Mouse (Mus musculus): ENCODE results near the gene Hivep3.

The Hivep3 gene

DNA sequence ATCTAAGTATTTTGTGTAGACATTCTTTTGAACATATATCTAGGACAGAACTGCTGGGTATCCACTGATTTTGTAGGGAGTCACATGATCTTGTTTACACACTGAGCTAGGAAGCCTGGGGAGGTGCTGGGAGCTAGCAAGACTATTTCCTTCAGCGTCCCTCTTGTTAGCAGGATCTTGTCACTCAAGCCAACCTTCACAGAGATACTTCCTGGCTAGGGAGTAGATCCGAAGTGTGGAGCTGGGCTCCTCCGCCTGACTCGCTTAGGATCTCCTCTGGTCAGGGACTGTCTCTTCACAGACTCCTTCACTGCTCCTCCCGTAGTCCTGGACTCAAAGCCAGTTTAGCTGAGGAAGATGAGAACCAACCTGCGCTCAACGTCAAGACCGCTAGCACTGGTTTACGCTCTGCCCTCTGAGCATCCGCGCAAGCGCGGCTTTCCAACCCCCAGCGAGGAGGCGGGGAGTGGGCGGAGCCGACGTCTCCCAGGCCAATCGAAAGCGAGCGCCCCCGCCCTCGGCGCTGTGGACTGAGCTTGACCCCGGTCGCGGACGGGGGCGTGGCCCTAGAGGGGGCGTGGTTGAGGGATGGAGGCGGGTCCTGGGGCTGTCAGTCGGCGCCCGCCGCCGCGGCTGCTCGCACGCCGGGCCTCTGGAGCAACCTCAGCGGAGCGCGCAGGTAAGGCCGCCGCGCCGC, at the start of gene Hivep3:
Gene Hivep3 (plus strand): TSS at position 601 of the 697 bp plus-strand sequence.
- DNase-seq = peak; percentile 100

DNA sequence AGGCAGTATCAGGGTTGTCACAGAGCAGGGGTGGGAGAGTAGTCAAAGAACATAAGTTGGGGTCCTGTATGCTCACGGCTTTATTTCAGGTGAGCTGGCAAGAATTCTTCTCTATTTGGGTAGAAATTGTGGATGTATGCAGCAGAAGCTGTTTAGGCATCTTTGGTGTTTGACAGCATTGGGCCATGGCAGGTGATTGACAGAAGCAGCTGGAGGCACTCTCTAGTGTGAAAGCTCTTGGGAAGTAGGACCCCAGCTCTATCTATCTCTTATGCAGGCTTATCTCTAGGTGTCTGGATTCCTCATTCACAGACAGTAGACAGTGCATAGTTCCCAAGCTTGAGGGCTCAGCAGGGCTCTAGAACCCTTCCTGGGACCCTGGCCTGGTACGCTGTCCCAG, 47.8 kb upstream of the Hivep3 start:
- DNase-seq = no peak

DNA sequence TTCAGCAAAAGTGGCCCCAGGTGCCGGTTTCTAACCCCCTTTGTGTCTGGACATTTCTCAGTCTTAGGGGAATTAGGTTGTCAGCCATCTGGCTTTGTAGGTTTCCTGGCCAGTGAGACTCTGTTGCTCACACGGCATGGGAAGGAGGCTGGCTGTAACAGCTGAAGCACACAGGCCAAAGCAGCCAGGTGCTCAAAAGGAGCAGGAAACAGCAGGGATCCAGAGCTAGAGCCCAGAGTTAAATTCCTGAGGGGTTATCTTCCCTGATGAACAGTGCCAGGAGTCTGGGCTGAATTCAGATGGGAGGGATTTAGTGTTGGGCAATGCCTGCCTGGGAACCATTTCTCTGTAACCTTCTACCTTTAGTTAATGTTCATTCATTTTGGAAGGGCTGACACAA, 35.2 kb upstream of the Hivep3 start:
- DNase-seq = peak; percentile 11

DNA sequence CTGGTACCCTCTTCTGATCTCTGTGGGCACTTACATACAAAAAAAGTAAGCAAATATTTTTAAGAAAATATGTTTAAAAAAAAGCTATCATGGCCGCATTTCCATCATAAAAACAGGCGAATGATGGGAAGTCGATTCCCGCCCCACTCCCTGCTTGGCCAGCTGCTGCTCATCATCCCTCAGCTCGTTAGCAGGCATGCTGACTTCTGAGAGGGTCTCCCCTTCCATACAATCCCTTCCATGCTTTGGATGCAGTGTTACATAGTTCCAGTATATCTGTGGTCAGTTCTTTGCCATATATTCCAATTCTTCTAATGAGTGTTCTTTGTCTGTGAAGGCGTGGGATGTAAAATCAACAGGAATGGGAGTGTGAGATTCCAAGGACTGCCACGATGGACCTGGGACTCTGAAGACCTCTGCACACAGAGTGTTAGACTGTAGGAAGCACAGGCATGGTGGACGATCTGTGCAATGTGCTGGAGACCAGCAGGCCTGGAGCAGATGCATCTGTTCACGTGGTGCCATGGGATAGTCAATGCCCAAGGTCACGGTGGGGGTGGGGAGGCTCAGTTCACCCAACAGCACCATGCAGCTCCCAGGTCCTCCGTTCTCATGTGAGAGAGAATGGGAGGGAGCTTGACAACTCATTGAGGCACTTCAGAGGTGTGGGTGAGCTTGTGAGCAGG, 32.2 kb upstream of the Hivep3 start:
- DNase-seq = no peak

DNA sequence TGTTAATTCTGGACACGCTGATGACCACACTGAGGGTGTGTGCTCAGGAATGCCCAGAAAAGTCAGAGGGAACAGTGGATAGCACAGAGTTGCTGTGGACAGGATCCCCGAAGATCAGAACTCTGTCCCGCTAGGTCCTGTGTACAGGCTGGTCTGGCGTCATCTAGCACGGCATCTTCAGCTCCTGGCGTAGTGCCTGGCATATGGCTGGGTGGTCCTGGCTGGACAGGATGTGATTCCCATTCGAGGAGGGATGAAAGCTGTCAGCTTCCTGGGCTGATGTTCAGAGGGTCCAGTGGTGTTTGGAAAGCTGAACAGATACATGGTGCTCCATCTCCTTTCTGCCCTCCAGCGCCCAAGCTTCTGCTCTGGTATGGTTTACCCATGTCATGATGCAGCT, 29.6 kb upstream of the Hivep3 start:
- no peak for DNase-seq

DNA sequence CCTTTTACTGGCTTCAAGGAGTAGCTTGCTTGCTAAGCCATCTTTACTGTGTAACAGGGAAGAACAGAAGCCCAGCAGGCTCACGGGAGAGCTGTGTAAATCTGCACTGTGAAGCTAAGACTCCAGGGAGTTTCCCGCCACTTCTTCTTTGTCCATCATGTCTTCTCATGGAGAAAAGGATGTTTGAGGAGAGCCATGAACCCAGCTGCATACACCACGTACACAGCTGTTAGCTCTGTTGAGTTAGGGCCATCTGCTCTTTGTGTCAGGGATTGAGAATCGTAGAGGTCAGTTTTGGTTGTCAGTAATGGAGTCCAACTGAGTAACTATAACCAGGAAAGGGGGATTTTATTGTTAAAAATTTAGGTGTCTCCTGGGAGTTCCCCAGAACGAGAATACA, 26.3 kb upstream of the Hivep3 start:
- no peak for DNase-seq

DNA sequence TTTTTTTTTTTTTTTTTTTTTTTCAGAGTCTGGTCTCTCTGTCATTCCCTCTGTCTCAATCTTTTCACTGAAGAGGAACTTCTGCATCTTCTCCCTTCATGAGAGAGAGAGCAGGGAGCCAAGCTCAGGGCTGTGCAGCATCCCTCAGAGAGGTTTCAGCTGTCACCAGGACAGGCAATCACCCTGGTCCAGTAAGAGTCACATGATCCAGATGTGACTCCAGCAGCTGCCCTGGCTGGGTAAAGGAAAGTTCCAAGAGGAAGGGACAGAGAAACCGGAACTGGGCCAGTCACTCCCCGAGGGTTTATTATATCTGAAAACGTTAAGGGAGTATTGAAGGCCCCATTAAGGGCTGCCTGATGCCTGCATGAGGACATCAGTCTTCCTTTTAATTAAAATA, 25.8 kb upstream of the Hivep3 start:
- no peak for DNase-seq

DNA sequence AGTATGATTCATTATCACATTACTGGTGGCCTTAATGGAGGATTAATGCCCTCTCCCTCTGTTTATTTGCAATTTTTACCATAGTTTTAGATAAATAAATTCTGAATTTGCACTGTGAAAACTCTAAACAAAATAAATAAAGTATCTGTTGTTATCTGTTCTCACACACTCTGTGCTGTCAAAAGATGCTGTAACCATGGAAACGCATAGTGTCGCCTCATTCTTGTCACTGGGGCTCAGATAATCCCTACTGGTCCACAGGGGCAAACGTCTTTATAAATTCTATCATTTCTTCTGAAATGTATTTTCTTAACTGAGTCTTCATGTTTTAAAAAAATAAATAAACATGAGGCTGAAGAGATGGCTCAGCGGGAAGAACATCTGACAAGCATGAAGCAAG, 23.4 kb upstream of the Hivep3 start:
- no peak for DNase-seq

DNA sequence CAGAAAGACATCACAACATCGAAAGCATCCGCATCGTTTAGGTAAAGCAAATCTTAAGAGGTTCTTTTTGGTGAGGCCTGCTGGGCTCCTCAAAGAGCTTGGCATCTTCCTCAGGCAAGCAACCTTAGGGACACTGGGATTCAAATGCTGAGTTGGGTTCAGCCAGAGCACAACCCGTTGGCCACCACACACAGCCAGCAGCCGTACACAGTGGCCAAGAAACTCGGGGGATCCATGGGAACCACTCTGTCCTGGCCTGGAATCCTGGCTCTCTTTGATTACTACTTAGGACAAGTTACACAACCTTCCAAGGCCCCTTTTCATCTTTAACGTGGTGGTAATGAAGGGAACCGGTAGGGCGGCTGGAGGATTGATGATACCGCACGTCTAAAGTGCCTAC, 16.1 kb upstream of the Hivep3 start:
- no peak for DNase-seq

DNA sequence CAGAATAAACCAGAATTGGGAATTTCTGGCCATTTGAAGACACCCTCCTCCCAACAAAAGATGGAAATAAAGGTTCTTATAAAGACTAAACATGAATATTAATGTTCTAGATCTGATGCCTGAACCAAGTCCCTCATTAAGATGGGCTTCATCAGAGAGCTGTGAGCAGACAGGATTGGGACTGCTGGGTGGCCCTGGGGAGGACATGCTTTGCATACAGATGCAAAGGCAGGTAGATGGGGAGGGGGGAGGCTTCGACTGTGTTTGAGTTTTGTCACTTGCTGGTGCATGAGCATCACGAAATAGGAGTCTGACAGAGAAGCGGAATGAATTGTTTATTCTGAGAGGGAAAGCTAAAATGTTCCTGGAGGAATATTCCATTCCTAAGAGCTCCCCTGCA, 12.1 kb upstream of the Hivep3 start:
- DNase-seq = no peak

DNA sequence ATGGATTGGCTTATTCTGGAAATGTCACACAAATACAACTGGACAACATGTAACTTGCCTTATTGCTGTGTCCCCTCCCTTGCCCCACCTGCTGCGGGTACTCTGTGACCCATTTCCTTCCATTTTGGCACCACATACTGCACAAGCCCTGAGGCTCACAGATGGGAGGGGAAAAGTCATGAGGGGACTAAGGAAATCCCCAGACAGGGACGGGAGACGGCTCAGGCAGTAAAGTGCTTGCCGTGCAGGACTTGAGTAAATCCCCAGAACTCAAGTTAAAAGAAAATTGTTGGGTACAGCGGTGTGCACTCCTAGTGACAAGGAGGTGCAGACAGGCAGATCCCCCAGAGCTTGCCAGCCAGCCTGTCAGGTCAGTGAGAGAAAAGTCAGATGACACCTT, 7.5 kb upstream of the Hivep3 start:
- DNase-seq = no peak

DNA sequence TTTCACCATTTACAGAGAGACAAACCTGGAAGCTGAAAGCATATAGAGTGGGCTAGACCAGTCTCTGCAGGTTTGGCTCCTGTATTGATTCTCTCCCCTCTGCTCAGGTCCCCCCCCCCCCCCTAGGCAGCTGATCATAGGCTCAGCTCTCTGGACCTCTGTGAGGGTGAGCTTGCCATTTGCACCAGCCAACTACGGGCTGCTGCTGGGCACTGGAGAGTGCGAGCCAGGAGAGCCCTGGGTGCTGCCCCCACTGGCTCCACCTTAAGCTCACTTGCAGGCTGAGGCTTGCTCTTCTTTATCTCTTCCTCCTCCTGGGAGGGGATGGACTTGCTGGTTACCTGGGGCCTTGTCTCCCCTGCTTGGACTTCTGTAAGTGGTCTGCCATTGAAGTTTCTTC, 5.7 kb upstream of the Hivep3 start:
- no peak for DNase-seq

DNA sequence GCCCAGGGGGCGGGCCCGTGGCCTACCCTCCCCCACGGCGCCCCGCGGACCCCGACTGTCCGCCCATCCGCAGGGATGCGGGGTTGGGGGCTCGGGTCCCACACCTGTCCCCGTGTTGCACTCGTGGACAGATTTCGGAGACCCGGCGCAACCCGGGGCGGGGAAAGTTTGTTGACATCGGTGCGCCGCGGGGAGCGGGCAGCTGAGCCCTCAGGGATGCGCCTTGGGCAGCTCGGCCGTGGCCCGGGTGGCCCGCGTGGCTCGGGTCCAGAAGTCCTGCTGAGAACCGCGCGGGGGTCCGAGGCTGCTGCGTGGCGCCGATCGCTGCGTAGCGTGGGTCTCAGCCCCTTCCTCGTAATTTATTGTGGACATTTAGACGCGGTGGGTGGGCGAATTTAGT, 358 bp downstream of the Hivep3 start:
- no peak for DNase-seq

DNA sequence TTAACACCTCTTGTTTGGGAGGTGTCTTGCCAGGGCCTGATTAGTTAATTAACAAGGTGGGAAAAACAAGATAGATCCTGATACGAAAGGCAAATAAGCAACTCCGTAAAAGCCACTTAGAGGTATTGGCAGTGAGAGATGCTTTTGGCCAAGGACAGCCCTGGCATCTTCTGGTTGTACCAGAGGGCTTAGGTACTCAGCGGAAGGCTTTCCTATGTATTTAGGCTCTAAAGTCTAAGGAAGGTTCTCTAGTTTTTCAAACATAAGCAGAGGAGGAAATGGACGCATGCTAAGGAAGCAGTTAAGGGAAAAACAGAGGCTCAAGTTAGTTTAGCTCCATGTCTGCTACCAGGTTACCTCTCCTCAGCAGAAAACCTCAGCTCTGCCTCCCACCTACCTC, 768 bp downstream of the Hivep3 start:
- no peak for DNase-seq

DNA sequence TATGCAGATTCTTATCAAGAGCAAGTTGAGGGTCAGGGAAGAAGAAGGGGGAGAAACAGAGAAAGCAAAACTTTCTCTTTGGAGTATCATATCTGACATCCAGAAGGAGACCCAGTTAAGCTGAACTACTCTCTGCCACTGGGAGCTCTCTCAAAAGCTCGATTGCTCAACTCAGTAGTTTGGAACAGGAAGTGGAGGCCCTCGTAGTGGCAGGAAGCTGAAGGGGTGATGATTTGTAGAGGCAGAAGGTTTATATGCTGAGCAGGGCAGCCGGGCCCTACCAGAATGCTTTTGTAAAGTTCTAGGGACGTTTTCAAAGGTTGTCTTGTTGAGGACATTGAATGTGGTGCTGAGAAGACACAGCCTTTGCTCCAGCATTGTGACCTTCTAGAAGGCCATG, 5.1 kb downstream of the Hivep3 start:
- no peak for DNase-seq

DNA sequence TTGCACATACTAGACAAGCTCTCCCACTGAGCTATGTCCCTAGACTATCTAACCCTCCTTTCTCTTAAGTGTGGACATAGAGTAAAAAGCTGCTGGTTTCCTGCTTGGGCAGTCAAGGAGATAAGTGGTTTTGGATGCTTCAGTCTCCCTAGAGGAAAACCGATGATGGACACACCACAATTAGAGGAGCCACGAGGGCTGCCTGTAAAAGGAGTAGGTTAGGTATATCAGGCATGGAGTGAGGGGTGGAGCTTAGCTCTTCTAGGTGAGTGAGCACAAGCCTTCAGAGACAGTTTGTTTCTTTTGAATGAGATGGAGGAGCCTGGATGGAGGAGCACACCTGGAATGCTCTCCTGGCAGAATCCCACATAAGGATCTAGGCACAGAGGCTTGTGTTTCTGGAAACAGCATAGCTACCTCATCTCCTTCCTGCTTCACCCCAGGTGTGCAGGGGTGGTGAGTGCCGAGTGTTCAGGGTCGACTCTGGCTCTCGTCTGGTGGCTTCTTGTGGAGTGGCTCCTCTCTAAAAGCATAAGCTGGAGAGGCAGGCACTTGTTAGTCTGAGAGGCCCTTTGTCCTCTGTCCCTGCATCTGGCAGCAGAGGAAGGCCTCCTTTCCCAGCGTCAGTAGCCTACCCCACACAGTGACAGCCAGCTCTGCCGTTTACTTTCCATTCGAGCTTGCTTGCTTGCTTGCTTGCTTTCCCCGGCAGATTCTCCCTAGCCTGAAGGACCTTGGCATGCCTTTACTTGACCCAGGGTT, 5.9 kb downstream of the Hivep3 start:
- DNase-seq = no peak

DNA sequence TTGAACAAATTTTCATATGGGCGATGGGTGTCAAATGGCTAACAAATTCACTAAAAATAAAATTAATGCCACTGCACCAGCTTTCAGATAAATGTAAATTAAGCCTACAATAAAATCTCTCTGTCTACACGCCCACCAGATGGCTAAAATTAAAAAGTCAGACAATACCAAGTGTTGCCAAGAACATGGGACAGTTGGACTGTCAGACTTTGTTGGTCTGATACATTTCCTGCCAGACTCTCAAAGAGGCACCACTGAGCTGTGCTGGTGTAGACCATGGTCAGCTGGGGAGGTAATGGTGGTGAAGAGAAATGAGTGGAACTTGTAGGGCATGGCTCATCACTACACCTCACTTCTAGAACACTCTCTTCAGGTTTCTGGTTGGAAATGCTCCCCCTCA, 14.8 kb downstream of the Hivep3 start:
- no peak for DNase-seq

DNA sequence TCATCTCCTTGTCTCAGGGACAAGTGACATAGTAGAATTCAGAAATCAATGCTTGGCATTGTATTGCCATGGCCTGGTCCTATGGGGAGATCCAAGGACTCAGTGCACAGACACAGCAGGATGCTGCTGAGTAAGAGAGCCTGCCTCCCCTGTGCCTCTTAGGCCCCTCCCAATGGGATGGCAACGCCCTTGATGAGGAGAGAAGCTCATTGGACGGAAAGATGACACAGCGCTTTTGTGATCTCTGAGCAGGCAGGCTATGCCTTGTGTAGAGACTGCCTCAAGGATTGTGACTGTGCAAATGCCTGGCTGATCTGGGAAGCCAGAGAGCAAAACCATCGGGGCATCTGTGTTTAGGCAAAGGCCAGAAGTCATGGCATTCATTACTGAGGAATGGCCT, 16.6 kb downstream of the Hivep3 start:
- DNase-seq = no peak

DNA sequence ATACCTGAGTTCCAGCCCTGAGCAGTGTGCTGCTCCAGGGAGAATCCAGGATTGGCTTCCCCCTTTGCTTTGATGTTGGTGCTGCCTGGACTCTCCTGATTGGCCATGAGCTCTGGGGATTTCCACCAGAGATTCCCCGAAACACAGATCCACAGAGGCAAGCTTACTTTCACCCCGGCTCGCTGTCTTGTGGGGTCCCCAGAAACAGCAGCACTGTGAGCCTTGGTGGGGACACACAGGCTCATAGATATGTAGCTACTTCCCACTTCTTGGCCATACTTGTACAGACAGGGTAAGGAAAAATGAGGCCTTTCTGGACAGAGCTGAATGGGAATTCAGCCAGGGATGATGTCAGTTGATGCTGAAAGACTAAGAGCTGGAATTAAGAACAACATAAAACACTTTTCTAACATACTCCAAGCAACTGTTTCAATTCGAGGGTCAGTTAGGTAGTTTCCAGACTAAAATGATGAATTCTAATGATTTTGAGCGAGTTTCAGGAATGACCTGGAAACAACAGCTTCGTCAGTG, 17.2 kb downstream of the Hivep3 start:
- no peak for DNase-seq

DNA sequence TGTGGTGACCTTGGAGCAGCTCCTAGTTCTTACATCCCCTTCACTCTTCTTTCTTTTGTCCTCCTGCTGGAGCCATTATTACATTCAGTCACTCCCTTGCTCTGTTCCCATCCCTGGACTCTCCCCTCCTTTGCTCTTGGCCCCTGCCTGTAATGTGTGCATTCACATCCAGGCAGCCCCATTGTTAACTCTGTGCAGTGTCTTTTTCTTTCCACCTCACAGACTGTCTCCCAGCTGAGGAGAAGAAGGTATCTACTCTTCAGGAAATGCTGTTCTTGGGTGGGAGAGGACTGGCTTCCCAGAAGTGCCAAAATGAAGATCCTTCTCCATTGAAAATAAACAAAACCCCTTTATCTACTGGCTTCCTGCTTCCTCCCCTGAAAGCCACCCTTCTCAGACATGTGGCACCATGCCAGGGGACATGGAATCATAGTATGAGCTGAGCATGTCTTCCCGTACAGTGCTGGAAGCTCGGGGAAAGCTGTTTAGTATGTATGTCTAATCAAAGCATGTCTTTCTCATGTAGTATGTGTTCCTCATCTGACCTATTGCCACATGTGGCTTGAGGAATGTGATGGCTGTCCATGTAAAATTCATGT, 17.9 kb downstream of the Hivep3 start:
- DNase-seq = no peak

DNA sequence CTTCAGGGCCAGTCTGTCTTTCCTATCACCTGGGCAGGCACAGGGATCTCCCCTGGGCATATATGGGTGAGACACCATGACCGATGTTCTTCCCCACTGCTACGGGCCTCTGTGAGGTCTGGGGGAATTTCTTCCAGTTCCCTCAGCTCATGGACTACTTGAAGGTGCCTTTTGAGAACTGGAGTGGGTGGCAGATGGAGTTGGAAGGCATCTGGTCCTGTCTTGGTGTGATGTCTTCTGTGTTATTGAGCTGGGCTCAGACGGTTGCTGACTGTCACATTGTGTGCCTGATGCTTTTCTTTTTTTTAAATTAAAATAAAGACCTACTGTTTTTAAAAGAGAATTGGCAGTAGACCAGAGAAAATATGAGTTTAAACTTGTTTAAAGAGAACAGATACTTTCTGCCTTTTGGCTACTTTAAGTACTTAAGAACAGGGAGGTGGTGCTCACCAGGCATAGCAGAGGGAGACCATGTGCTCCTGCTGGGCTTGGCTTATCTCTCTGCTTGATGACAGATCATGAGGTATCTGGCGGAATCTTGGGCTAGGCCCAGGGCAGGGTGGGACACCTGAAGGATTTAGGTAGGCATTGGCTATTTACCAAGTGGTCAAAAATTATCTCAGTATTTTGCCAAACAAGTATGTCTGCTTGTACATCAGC, 26.1 kb downstream of the Hivep3 start:
- DNase-seq = no peak

DNA sequence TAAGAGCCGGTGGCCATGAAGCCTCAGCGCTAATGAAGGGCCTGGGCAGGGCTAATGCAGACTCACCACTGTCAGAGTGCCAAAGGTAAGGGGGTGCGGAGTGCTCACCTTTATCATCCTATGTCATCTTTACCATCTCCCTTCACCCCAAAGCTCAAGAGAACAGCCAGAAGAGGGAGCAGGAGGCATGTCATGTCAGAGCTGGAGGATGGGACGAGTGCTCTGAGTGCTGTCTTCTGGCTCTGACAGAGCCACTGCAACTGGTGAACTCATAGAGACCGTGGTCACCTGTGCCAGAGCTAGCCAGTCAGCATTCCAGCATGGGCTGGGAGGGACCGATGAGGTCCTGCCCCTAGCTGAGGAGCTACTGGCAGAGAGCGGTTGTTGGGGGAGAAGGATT, 27.2 kb downstream of the Hivep3 start:
- peak; percentile 25 for DNase-seq

All from cerebellum, adult 11 months (tissue).